Mouse (Mus musculus) left cerebral cortex, postnatal 4 days (tissue): ENCODE measurements at regions not wholly inside any gene's neighbourhood (a gene's known extent, or its start where the extent isn't known, plus 50 kb on each side); places are given as distances from the start of the nearest gene placed in this dataset.

Experiments used
- DNase-seq: peaks from one replicate; pipeline ENCODE4 v3.0.0-alpha.2; 2022
- intact Hi-C: fragments of 180-260 bp; cut with DNase I; formaldehyde crosslinking; loops from one replicate; pipeline ENCODE4 v1.15.1; 2025

- DNase-seq: no peak
- intact Hi-C loops: no loop called here
Observed at GRCm38 (mm10) chr10:8077904-8078811, 122.1 kb upstream of the Tab2 start.

GRCm38 (mm10) chr10:8072463-8072862 is 116.4 kb upstream of the Tab2 start:
- DNase-seq: no peak
- intact Hi-C loops: no loop called here

GRCm38 (mm10) chr10:8071858-8072257 is 115.8 kb upstream of the Tab2 start:
- no peak for DNase-seq
- intact Hi-C loops: no loop called here

DNA sequence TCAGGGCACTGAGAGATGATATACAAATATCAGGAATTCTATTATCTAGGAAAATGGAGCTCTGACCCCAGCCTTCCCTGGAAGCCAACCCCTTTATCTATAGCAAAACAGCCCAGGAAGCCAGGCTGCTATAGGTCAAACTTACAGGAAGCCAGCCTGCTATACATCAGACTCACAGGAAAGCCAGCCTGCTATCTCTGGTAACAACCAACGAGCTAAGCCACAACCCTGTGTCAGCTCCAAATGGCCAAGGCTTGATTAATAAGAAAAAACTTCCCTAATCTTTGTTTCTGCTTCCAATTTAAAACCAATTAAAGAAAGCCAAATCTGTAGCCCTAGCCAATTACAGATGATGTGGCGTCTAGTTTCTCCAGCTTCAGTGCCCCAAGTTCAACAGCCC is 114.4 kb upstream of the Tab2 start:
- no peak for DNase-seq

DNA sequence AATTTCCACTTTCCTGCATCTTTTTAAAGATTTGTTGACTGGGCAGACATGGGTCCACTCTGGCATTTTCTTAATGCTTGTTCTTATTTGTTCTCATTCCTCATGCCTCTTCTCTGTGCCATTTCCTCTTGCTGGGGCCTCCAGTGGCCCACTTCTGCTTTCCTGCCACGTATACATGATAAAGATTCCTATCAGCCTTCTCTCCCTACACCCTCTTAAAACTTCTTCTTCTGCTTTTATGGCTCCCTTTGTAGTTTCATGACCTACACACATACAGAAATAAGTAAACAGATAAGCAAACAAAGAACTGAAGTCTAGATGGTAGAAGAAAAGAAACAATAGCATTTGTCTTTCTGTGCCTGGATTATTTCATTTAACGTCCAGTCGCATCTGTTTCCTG is 110.9 kb upstream of the Tab2 start:
- DNase-seq: no peak
- intact Hi-C loops: no loop called here

More for the DNA sequence above, 114.4 kb upstream of the Tab2 start:
- intact Hi-C loops: no loop called here

- DNase-seq: no peak
- intact Hi-C loops: no loop called here
Observed at GRCm38 (mm10) chr10:8065746-8066145, 109.7 kb upstream of the Tab2 start.

DNA sequence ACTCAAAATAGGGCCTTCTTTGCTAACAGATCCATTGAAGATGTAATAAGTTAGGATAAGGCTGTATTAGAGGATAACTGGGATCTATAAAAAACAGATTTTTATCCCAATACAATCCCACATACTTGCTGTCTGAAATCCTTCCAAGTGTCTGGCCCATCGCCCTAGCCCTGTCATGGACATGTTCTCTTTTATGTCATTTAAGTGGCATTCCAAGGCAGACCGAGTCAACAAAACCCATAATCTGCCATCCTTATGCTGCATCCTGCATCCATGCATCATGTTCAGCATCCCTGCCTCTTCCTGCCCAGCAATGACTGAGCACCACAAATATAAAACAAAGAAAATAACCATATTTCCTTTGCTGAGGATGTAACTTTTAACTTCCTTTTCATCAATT is 108.3 kb upstream of the Tab2 start:
- peak; percentile 22 for DNase-seq
- intact Hi-C loops: no loop called here

GRCm38 (mm10) chr10:8063458-8064090 is 107.5 kb upstream of the Tab2 start:
- intact Hi-C loops: no loop called here
- DNase-seq: peak; percentile 69

DNA sequence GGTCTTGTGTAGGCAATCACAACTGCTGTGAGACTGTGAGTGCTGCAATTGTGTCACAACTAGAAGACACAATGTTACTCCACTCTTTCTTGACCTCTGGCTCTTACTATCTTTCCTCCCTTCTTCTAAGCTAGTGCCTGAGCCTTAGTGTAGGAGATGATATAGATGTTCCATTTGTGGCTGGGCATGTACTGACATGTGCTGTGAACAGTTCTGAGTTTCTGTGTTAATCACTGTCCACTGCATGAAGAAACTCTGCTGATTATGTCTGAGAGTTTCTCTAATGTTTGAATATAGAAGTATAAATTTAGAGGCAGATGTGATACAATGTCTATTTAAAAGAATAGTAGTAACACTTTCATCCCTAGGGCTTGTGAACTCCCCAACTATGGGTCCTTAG is 105.0 kb upstream of the Tab2 start:
- no peak for DNase-seq
- intact Hi-C loops: no loop called here

GRCm38 (mm10) chr10:8059769-8060168 is 103.7 kb upstream of the Tab2 start:
- intact Hi-C loops: no loop called here
- DNase-seq: no peak

GRCm38 (mm10) chr10:8057855-8058254 is 101.8 kb upstream of the Tab2 start:
- intact Hi-C loops: no loop called here

DNA sequence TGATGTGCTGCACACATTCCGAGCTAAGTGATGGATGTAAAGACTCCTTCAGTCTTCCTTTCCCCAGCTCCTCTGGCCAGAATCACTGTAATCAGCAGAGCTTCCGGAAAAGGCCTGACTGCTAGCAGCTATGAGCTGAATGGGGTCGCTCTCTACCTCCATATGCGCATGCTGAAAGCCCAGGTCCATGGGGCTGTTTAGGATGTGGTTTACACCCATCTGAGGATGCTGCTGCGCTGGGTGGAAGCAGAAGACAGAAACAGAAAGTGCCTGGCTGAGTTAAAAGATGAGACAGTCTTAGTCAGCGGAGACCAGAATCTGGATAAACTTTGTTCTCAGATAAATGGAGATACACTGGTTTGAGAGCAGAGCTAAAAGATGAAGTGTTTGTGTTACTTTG is 99.3 kb upstream of the Tab2 start:
- intact Hi-C loops: no loop called here

More at GRCm38 (mm10) chr10:8057855-8058254, 101.8 kb upstream of the Tab2 start:
- DNase-seq: no peak

GRCm38 (mm10) chr10:8043416-8044163 is 87.6 kb upstream of the Tab2 start:
- DNase-seq: no peak
- intact Hi-C loops: no loop called here

More for the DNA sequence above, 99.3 kb upstream of the Tab2 start:
- DNase-seq: no peak

GRCm38 (mm10) chr10:8042306-8042705 is 86.3 kb upstream of the Tab2 start:
- no peak for DNase-seq
- intact Hi-C loops: no loop called here

GRCm38 (mm10) chr10:8041790-8042189 is 85.8 kb upstream of the Tab2 start:
- DNase-seq: no peak
- intact Hi-C loops: no loop called here

- no peak for DNase-seq
- intact Hi-C loops: no loop called here
Observed at GRCm38 (mm10) chr10:8037986-8038631, 82.1 kb upstream of the Tab2 start.

- DNase-seq: no peak
- intact Hi-C loops: no loop called here
Observed at GRCm38 (mm10) chr10:8036293-8036692, 80.3 kb upstream of the Tab2 start.

GRCm38 (mm10) chr10:8035310-8035709 is 79.3 kb upstream of the Tab2 start:
- DNase-seq: no peak
- intact Hi-C loops: no loop called here

DNA sequence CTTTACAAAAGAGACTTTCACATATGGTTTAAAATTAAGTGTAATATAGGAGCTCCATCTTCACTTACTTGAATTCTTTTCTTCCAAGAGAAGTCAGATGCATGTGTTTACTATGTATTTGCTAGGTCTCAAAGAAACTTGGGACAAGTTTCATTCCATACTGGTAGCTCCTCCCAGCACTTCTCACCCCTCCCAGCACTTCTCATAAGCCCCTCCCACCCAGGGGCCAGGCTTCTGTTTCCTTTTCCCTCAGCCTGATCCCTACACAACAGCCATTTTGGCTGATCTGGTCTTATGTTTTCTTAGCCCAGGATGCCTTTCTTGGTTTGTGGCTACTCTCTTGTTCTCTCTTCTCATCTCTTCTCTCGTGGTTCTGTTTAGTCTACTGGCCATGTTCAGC is 76.2 kb upstream of the Tab2 start:
- no peak for DNase-seq
- intact Hi-C loops: no loop called here

GRCm38 (mm10) chr10:8028840-8029239 is 72.8 kb upstream of the Tab2 start:
- intact Hi-C loops: no loop called here
- no peak for DNase-seq

DNA sequence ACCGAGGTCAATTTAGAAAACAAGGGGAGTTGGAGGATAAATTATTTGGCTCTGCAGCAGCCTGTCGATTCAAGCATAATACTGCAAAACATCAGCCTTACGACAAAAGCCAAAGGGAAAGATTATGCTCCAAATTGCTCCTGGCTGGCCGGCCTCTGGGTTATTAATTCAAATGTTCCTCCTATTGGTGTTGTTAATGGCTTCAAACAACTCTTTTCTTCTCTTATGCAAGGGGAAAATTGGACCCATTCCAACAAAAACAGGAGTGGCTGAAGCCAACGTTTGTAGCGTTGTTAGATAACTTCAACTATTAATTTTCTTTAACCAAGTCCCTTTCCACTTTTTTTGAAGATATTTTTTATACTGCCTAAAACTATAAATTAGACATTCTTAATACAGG is 71.0 kb upstream of the Tab2 start:
- no peak for DNase-seq
- intact Hi-C loops: no loop called here
